Mouse (Mus musculus) CH12.LX (cell line): ENCODE data around the gene Stt3b. TPM values are rescaled to one million over a fixed set of nuclear protein-coding genes. Genes with fewer than 3 reads are reported as not detected.

Source experiments
- DNase-seq: peaks from one replicate; pipeline ENCODE4 v3.0.0-alpha.2; 2013; ENCODE audit errors: extremely low read depth
- H3K27ac ChIP-seq: 2 replicates; pipeline ENCODE4 v1.5.1; 2012; ENCODE audit warnings: low read depth, mild to moderate bottlenecking, control low read depth, moderate library complexity; ENCODE audit not compliant: insufficient read depth
- H3K27me3 ChIP-seq: replicated peaks from 2 replicates; pipeline ENCODE3; 2012; ENCODE audit warnings: inconsistent platforms
- H3K36me3 ChIP-seq, 2 experiments: replicated peaks in 1 of 2; 2 replicates each; pipeline versions ENCODE3 to v1.6.1; 2012; ENCODE audit warnings: inconsistent platforms in 1 of 2, low read length in 1 of 2, mild to moderate bottlenecking in 1 of 2, mixed read lengths in 1 of 2, moderate library complexity in 1 of 2; ENCODE audit not compliant: control insufficient read depth in 1 of 2, insufficient read depth in 1 of 2
- H3K4me1 ChIP-seq, 2 experiments: 2 replicates each; pipeline ENCODE4 v1.6.1; 2012; ENCODE audit warnings: inconsistent platforms in 1 of 2, moderate library complexity in 1 of 2; ENCODE audit not compliant: insufficient read depth in 2 of 2, control insufficient read depth in 1 of 2
- H3K4me2 ChIP-seq: 2 replicates; pipeline ENCODE4 v1.6.1; 2012; ENCODE audit warnings: low read depth, mild to moderate bottlenecking, control low read depth; ENCODE audit not compliant: poor library complexity, insufficient read depth, severe bottlenecking
- H3K4me3 ChIP-seq, 3 experiments: fragments of 150-350 bp in 1 of 3; sonication (generic) in 1 of 3; replicated peaks in 1 of 3; 2 replicates each; pipeline versions ENCODE3 to v1.5.1; 2011 to 2012; ENCODE audit warnings: low read depth in 2 of 3, low read length in 2 of 3, mild to moderate bottlenecking in 2 of 3, moderate library complexity in 2 of 3, control low read depth in 1 of 3, improper control_type of control experiment in 1 of 3, inconsistent platforms in 1 of 3, mixed read lengths in 1 of 3; ENCODE audit not compliant: poor library complexity in 1 of 3
- H3K79me2 ChIP-seq: replicated peaks from 2 replicates; pipeline ENCODE4 v1.6.1; 2012; ENCODE audit warnings: mild to moderate bottlenecking, moderate library complexity; ENCODE audit not compliant: control insufficient read depth, poor library complexity, insufficient read depth, severe bottlenecking; ENCODE audit errors: extremely low read depth
- H3K9ac ChIP-seq: 2 replicates; pipeline ENCODE4 v1.6.1; 2012; ENCODE audit warnings: low read depth, mild to moderate bottlenecking, control low read depth, moderate library complexity; ENCODE audit not compliant: insufficient read depth
- H3K9me3 ChIP-seq: replicated peaks from 2 replicates; pipeline ENCODE3; 2012; ENCODE audit warnings: low read length, inconsistent platforms, mixed read lengths
- CHD2 ChIP-seq: IDR thresholded peaks from 2 replicates; pipeline ENCODE4 v1.6.1; 2011; ENCODE audit warnings: low read length, improper control_type of control experiment
- CTCF ChIP-seq, 2 experiments: IDR thresholded peaks in 1 of 2; conservative IDR thresholded peaks in 1 of 2; 2 replicates each; pipeline ENCODE4 v1.5.1; 2011 to 2012; ENCODE audit warnings: low read depth in 2 of 2, low read length in 2 of 2, improper control_type of control experiment in 1 of 2, inconsistent platforms in 1 of 2, mild to moderate bottlenecking in 1 of 2, moderate library complexity in 1 of 2
- EP300 ChIP-seq: IDR thresholded peaks from 2 replicates; pipeline ENCODE4 v1.6.1; 2011; ENCODE audit warnings: low read length, improper control_type of control experiment
- JUN ChIP-seq: IDR thresholded peaks from 2 replicates; pipeline ENCODE4 v1.6.1; 2011; ENCODE audit warnings: low read depth, mild to moderate bottlenecking, low read length, improper control_type of control experiment, moderate library complexity; ENCODE audit not compliant: insufficient read depth
- JUND ChIP-seq: conservative IDR thresholded peaks from 2 replicates; pipeline ENCODE4 v1.6.1; 2011; ENCODE audit warnings: low read depth, low read length, improper control_type of control experiment
- KAT2A ChIP-seq: IDR thresholded peaks from 2 replicates; pipeline ENCODE4 v1.6.1; 2012; ENCODE audit warnings: low read length, improper control_type of control experiment, inconsistent platforms; ENCODE audit not compliant: insufficient replicate concordance
- MAFK ChIP-seq: IDR thresholded peaks from 2 replicates; pipeline ENCODE4 v1.6.1; 2011; ENCODE audit warnings: low read length, improper control_type of control experiment; ENCODE audit not compliant: insufficient replicate concordance
- MAX ChIP-seq: IDR thresholded peaks from 2 replicates; pipeline ENCODE4 v1.6.1; 2011; ENCODE audit warnings: low read length, improper control_type of control experiment
- MEF2A ChIP-seq: IDR thresholded peaks from 2 replicates; pipeline ENCODE4 v1.6.1; 2014; ENCODE audit warnings: low read depth, mild to moderate bottlenecking, inconsistent platforms, low read length, improper control_type of control experiment, borderline replicate concordance
- NRF1 ChIP-seq: IDR thresholded peaks from 2 replicates; pipeline ENCODE4 v1.6.1; 2014; ENCODE audit warnings: low read depth, mild to moderate bottlenecking, inconsistent platforms, low read length, improper control_type of control experiment, moderate library complexity
- RAD21 ChIP-seq: IDR thresholded peaks from 2 replicates; pipeline ENCODE4 v1.6.1; 2011; ENCODE audit warnings: low read depth, mild to moderate bottlenecking, low read length, improper control_type of control experiment, moderate library complexity
- RCOR1 ChIP-seq: conservative IDR thresholded peaks from 2 replicates; pipeline ENCODE4 v1.6.1; 2012; ENCODE audit warnings: low read depth, mild to moderate bottlenecking, inconsistent platforms, low read length, improper control_type of control experiment
- SMC3 ChIP-seq: IDR thresholded peaks from 2 replicates; pipeline ENCODE4 v1.6.1; 2011; ENCODE audit warnings: low read depth, low read length, improper control_type of control experiment
- TCF12 ChIP-seq: IDR thresholded peaks from 2 replicates; pipeline ENCODE4 v1.6.1; 2014; ENCODE audit warnings: low read depth, mild to moderate bottlenecking, inconsistent platforms, low read length, improper control_type of control experiment
- UBTF ChIP-seq: IDR thresholded peaks from 2 replicates; pipeline ENCODE4 v1.6.1; 2012; ENCODE audit warnings: low read depth, mild to moderate bottlenecking, inconsistent platforms, low read length, improper control_type of control experiment, moderate library complexity
- USF1 ChIP-seq: IDR thresholded peaks from 2 replicates; pipeline ENCODE4 v1.6.1; 2014; ENCODE audit warnings: low read depth, mild to moderate bottlenecking, inconsistent platforms, low read length, improper control_type of control experiment
- ZKSCAN1 ChIP-seq: IDR thresholded peaks from 2 replicates; pipeline ENCODE4 v1.6.1; 2012; ENCODE audit warnings: low read depth, inconsistent platforms, low read length, improper control_type of control experiment, borderline replicate concordance
- ZNF384 ChIP-seq: IDR thresholded peaks from 2 replicates; pipeline ENCODE4 v1.6.1; 2012; ENCODE audit warnings: low read depth, low read length, improper control_type of control experiment, inconsistent platforms
- dilution Hi-C: fragments of 300-500 bp; cut with MboI; formaldehyde crosslinking; loops from 2 replicates; pipeline ENCODE4 v1.14.3; 2020; ENCODE audit warnings: low sequenced_read_pairs; ENCODE audit not compliant: extremely low pct_unique_long_range_greater_than_20kb, extremely low pct_ligation_motif_present
- in situ Hi-C: fragments of 300-500 bp; cut with MboI; formaldehyde crosslinking; loops from 3 replicates; pipeline ENCODE4 v1.14.3; 2019; ENCODE audit warnings: low sequenced_read_pairs, low pct_ligation_motif_present, low pct_unique_long_range_greater_than_20kb, mixed read lengths
- polyA plus RNA-seq: library from polyadenylated mRNA; unstranded; fragments of >175 nt; gene quantifications from 2 replicates; pipeline ENCODE4 v1.2.1, GENCODE M21; 2012; ENCODE audit warnings: low read depth; ENCODE audit not compliant: insufficient read length
- total RNA-seq, 2 experiments: library from RNA; depleted of rRNA; stranded (reverse); fragments of 300-350 nt in 1 of 2; fragments of >200 nt in 1 of 2; gene quantifications; 2 replicates each; pipeline ENCODE4 v1.2.3; 2012 to 2014

Gene Stt3b
- total and polyA plus RNA-seq, 3 experiments = 103 to 155 (median 118) TPM

DNA sequence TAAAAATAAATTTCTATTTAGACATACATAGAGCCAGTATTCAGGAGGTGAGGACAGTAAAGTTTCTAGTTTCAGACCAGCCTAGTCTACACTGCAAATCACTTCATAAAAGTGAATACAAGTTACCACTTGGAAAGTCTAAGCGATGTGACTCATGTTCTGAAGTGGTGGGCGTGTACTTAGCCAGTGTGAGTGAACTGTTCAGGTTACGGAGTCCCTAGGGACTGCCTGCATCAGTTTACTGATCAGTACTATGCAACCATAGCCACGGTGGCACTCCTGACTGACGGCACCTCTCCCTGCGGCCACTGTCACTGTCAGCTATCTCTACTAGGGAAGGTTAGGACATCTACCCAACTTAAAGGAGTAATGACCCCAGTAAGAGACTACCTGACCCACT is 65.1 kb downstream of the Stt3b start:
- no peak overlapping the region for H3K4me2 ChIP-seq
- DNase-seq = peak; percentile 51
- no peaks in the 10 kb centered on the region for H3K79me2 ChIP-seq
- no peaks in the 10 kb centered on the region for H3K9me3 ChIP-seq
- dilution Hi-C loops (no loop called here), in situ Hi-C loops (no loop called here)
- no peak overlapping the region for H3K27ac ChIP-seq
- no peak overlapping the region for H3K9ac ChIP-seq
- peaks cover 73 to 96% of the 10 kb centered on the region in 2 experiments for H3K36me3 ChIP-seq
- TF ChIP-seq USF1 = no peak
- no peak for TF ChIP-seq MEF2A
- TF ChIP-seq ZKSCAN1 = no peak
- TF ChIP-seq EP300 = no peak
- H3K27me3 ChIP-seq = no peaks in the 10 kb centered on the region
- H3K4me3 ChIP-seq = no peak overlapping the region
- peaks cover 0 to 3% of the 10 kb centered on the region in 2 experiments; a peak in 1 of 4 replicates for H3K4me1 ChIP-seq

GRCm38 (mm10) chr9:115243630-115244029 is 66.6 kb downstream of the Stt3b start:
- Histone ChIP-seq H3K9me3 (no peaks in the 10 kb centered on the region), H3K4me2 (no peak overlapping the region), H3K4me3 (no peak overlapping the region), H3K27ac (no peak overlapping the region)
- DNase-seq = no peak
- in situ Hi-C loops = no loop called here
- TF ChIP-seq CTCF (conservative IDR thresholded peaks at IDR 0.05 in 1 of 2, IDR thresholded peaks at IDR 0.05 in 1 of 2; ENCODE audit: low read depth in 2 of 2, low read length in 2 of 2) = no peak
- no peak for TF ChIP-seq USF1
- no peak for TF ChIP-seq JUND
- TF ChIP-seq MAX = no peak
- TF ChIP-seq UBTF = no peak
- TF ChIP-seq RCOR1 = no peak
- TF ChIP-seq NRF1 = no peak
- TF ChIP-seq, all 38 proteins: peak for 0
- H3K27me3 ChIP-seq = no peaks in the 10 kb centered on the region
- H3K79me2 ChIP-seq = no peaks in the 10 kb centered on the region
- H3K4me1 ChIP-seq = peaks cover 0 to 3% of the 10 kb centered on the region in 2 experiments; a peak in 1 of 4 replicates
- peaks cover 61 to 93% of the 10 kb centered on the region in 2 experiments for H3K36me3 ChIP-seq
- H3K9ac ChIP-seq = no peak overlapping the region
- dilution Hi-C loops = no loop called here

DNA sequence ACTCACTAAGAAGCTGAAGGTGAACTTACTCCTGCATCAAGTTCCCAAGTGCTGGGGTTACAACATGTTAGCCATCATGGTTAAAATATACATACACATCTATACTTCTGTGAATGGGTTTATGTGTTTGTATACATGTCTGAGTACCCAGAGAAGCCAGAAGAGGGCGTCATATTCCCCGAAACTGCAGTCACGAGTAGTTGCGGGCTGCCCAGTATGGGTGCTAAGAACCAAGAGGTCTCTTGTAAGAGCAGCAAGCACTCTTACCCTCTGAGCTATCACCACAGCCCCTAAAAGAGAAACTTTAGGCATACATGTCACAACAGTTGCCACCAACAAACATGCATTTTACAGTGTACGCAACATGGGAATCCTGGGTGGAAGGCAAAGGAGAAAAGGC is 70.4 kb downstream of the Stt3b start:
- Histone ChIP-seq H3K4me2 (no peak overlapping the region), H3K4me3 (no peak overlapping the region), H3K36me3 (peaks cover 37 to 56% of the 10 kb centered on the region in 2 experiments), H3K9ac (no peak overlapping the region), H3K27ac (no peak overlapping the region), H3K9me3 (no peaks in the 10 kb centered on the region), H3K4me1 (no peaks in the 10 kb centered on the region), H3K27me3 (no peaks in the 10 kb centered on the region), H3K79me2 (no peaks in the 10 kb centered on the region)
- TF ChIP-seq ZNF384 = no peak
- no peak for TF ChIP-seq RAD21
- TF ChIP-seq MAX = no peak
- no peak for TF ChIP-seq MAFK
- TF ChIP-seq CTCF (conservative IDR thresholded peaks at IDR 0.05 in 1 of 2, IDR thresholded peaks at IDR 0.05 in 1 of 2; ENCODE audit: low read depth in 2 of 2, low read length in 2 of 2) = no peak
- TF ChIP-seq TCF12 = no peak
- TF ChIP-seq SMC3 = no peak
- TF ChIP-seq MEF2A = no peak
- no peak for TF ChIP-seq JUN
- no peak for TF ChIP-seq JUND
- no peak for TF ChIP-seq ZKSCAN1
- no peak for TF ChIP-seq KAT2A
- no peak for TF ChIP-seq CHD2
- no peak for DNase-seq
- in situ Hi-C loops = no loop called here
- dilution Hi-C loops = no loop called here
